Mouse (Mus musculus): ENCODE measurements around the gene 4930544D05Rik.
"Not testable (repeated sequence)": the region's sequence is repeated elsewhere in the genome, so short reads cannot be mapped to it uniquely, and the experiment has no call there.

The 4930544D05Rik gene

GRCm38 (mm10) chr11:70615516-70616093, at the start of gene 4930544D05Rik:
4930544D05Rik (plus strand) TSS chr11:70615848.
- no peak for DNase-seq (ENCODE audit: low read depth, low spot score)

- DNase-seq (ENCODE audit: low read depth, low spot score), result no peak
Measured at GRCm38 (mm10) chr11:70566586-70566985, 49.1 kb upstream of the 4930544D05Rik start.

GRCm38 (mm10) chr11:70570614-70571013, 45.0 kb upstream of the 4930544D05Rik start:
- not testable (repeated sequence) for DNase-seq (ENCODE audit: low read depth, low spot score)

- no peak for DNase-seq (ENCODE audit: low read depth, low spot score)
Measured at GRCm38 (mm10) chr11:70571641-70572040, 44.0 kb upstream of the 4930544D05Rik start.

- peak; percentile 61 for DNase-seq (ENCODE audit: low read depth, low spot score)
Measured at GRCm38 (mm10) chr11:70572348-70572902, 43.2 kb upstream of the 4930544D05Rik start.

- peak; percentile 83 for DNase-seq (ENCODE audit: low read depth, low spot score)
Measured at GRCm38 (mm10) chr11:70573872-70574271, 41.8 kb upstream of the 4930544D05Rik start.

GRCm38 (mm10) chr11:70577201-70577600, 38.4 kb upstream of the 4930544D05Rik start:
- peak; percentile 81 for DNase-seq (ENCODE audit: low read depth, low spot score)

GRCm38 (mm10) chr11:70578962-70579361, 36.7 kb upstream of the 4930544D05Rik start:
- no peak for DNase-seq (ENCODE audit: low read depth, low spot score)

GRCm38 (mm10) chr11:70579710-70580357, 35.8 kb upstream of the 4930544D05Rik start:
- no peak for DNase-seq (ENCODE audit: low read depth, low spot score)

- DNase-seq (ENCODE audit: low read depth, low spot score), result no peak
Measured at GRCm38 (mm10) chr11:70580358-70580720, 35.3 kb upstream of the 4930544D05Rik start.

GRCm38 (mm10) chr11:70580921-70581320, 34.7 kb upstream of the 4930544D05Rik start:
- peak; percentile 43 for DNase-seq (ENCODE audit: low read depth, low spot score)

GRCm38 (mm10) chr11:70582196-70582595, 33.5 kb upstream of the 4930544D05Rik start:
- DNase-seq (ENCODE audit: low read depth, low spot score), result peak; percentile 65

- no peak for DNase-seq (ENCODE audit: low read depth, low spot score)
Measured at GRCm38 (mm10) chr11:70583022-70583714, 32.5 kb upstream of the 4930544D05Rik start.

GRCm38 (mm10) chr11:70583775-70584174, 31.9 kb upstream of the 4930544D05Rik start:
- no peak for DNase-seq (ENCODE audit: low read depth, low spot score)

GRCm38 (mm10) chr11:70585457-70585856, 30.2 kb upstream of the 4930544D05Rik start:
- peak; percentile 90 for DNase-seq (ENCODE audit: low read depth, low spot score)

GRCm38 (mm10) chr11:70586261-70586660, 29.4 kb upstream of the 4930544D05Rik start:
- DNase-seq (ENCODE audit: low read depth, low spot score), result peak; percentile 48

- DNase-seq (ENCODE audit: low read depth, low spot score), result no peak
Measured at GRCm38 (mm10) chr11:70586954-70587353, 28.7 kb upstream of the 4930544D05Rik start.

GRCm38 (mm10) chr11:70591733-70592132, 23.9 kb upstream of the 4930544D05Rik start:
- DNase-seq (ENCODE audit: low read depth, low spot score), result no peak

GRCm38 (mm10) chr11:70594253-70594989, 21.2 kb upstream of the 4930544D05Rik start:
- no peak for DNase-seq (ENCODE audit: low read depth, low spot score)

- no peak for DNase-seq (ENCODE audit: low read depth, low spot score)
Measured at GRCm38 (mm10) chr11:70595638-70596037, 20.0 kb upstream of the 4930544D05Rik start.

GRCm38 (mm10) chr11:70596094-70596493, 19.6 kb upstream of the 4930544D05Rik start:
- DNase-seq (ENCODE audit: low read depth, low spot score), result no peak

- DNase-seq (ENCODE audit: low read depth, low spot score), result no peak
Measured at GRCm38 (mm10) chr11:70597301-70597700, 18.3 kb upstream of the 4930544D05Rik start.
